Mouse (Mus musculus) CH12.LX (cell line): ENCODE results near the gene Pttg1ip. TPM values are rescaled to one million over a fixed set of nuclear protein-coding genes. Genes with fewer than 3 reads are reported as not detected.

ENCODE experiments used
- DNase-seq: peaks from one replicate; pipeline ENCODE4 v3.0.0-alpha.2; 2013; ENCODE audit errors: extremely low read depth
- H3K27ac ChIP-seq: 2 replicates; pipeline ENCODE4 v1.5.1; 2012; ENCODE audit warnings: low read depth, mild to moderate bottlenecking, control low read depth, moderate library complexity; ENCODE audit not compliant: insufficient read depth
- H3K27me3 ChIP-seq: replicated peaks from 2 replicates; pipeline ENCODE3; 2012; ENCODE audit warnings: inconsistent platforms
- H3K36me3 ChIP-seq, 2 experiments: replicated peaks in 1 of 2; 2 replicates each; pipeline versions ENCODE3 to v1.6.1; 2012; ENCODE audit warnings: inconsistent platforms in 1 of 2, low read length in 1 of 2, mild to moderate bottlenecking in 1 of 2, mixed read lengths in 1 of 2, moderate library complexity in 1 of 2; ENCODE audit not compliant: control insufficient read depth in 1 of 2, insufficient read depth in 1 of 2
- H3K4me1 ChIP-seq, 2 experiments: 2 replicates each; pipeline ENCODE4 v1.6.1; 2012; ENCODE audit warnings: inconsistent platforms in 1 of 2, moderate library complexity in 1 of 2; ENCODE audit not compliant: insufficient read depth in 2 of 2, control insufficient read depth in 1 of 2
- H3K4me2 ChIP-seq: 2 replicates; pipeline ENCODE4 v1.6.1; 2012; ENCODE audit warnings: low read depth, mild to moderate bottlenecking, control low read depth; ENCODE audit not compliant: poor library complexity, insufficient read depth, severe bottlenecking
- H3K4me3 ChIP-seq, 3 experiments: fragments of 150-350 bp in 1 of 3; sonication (generic) in 1 of 3; replicated peaks in 1 of 3; 2 replicates each; pipeline versions ENCODE3 to v1.5.1; 2011 to 2012; ENCODE audit warnings: low read depth in 2 of 3, low read length in 2 of 3, mild to moderate bottlenecking in 2 of 3, moderate library complexity in 2 of 3, control low read depth in 1 of 3, improper control_type of control experiment in 1 of 3, inconsistent platforms in 1 of 3, mixed read lengths in 1 of 3; ENCODE audit not compliant: poor library complexity in 1 of 3
- H3K79me2 ChIP-seq: replicated peaks from 2 replicates; pipeline ENCODE4 v1.6.1; 2012; ENCODE audit warnings: mild to moderate bottlenecking, moderate library complexity; ENCODE audit not compliant: control insufficient read depth, poor library complexity, insufficient read depth, severe bottlenecking; ENCODE audit errors: extremely low read depth
- H3K9ac ChIP-seq: 2 replicates; pipeline ENCODE4 v1.6.1; 2012; ENCODE audit warnings: low read depth, mild to moderate bottlenecking, control low read depth, moderate library complexity; ENCODE audit not compliant: insufficient read depth
- H3K9me3 ChIP-seq: replicated peaks from 2 replicates; pipeline ENCODE3; 2012; ENCODE audit warnings: low read length, inconsistent platforms, mixed read lengths
- CHD1 ChIP-seq: IDR thresholded peaks from 2 replicates; pipeline ENCODE4 v1.6.1; 2012; ENCODE audit warnings: low read depth, low read length, improper control_type of control experiment, inconsistent platforms
- CHD2 ChIP-seq: IDR thresholded peaks from 2 replicates; pipeline ENCODE4 v1.6.1; 2011; ENCODE audit warnings: low read length, improper control_type of control experiment
- E2F4 ChIP-seq: IDR thresholded peaks from 2 replicates; pipeline ENCODE4 v1.6.1; 2011; ENCODE audit warnings: low read depth, low read length, improper control_type of control experiment; ENCODE audit not compliant: insufficient replicate concordance
- ETS1 ChIP-seq: conservative IDR thresholded peaks from 2 replicates; pipeline ENCODE4 v1.6.1; 2012; ENCODE audit warnings: low read depth, mild to moderate bottlenecking, inconsistent platforms, low read length, improper control_type of control experiment, moderate library complexity
- GABPA ChIP-seq: IDR thresholded peaks from 2 replicates; pipeline ENCODE4 v1.6.1; 2012; ENCODE audit warnings: low read depth, low read length, improper control_type of control experiment, inconsistent platforms; ENCODE audit not compliant: insufficient replicate concordance
- HCFC1 ChIP-seq: IDR thresholded peaks from 2 replicates; pipeline ENCODE4 v1.6.1; 2012; ENCODE audit warnings: low read depth, mild to moderate bottlenecking, inconsistent platforms, low read length, improper control_type of control experiment
- KAT2A ChIP-seq: IDR thresholded peaks from 2 replicates; pipeline ENCODE4 v1.6.1; 2012; ENCODE audit warnings: low read length, improper control_type of control experiment, inconsistent platforms; ENCODE audit not compliant: insufficient replicate concordance
- MAFK ChIP-seq: IDR thresholded peaks from 2 replicates; pipeline ENCODE4 v1.6.1; 2011; ENCODE audit warnings: low read length, improper control_type of control experiment; ENCODE audit not compliant: insufficient replicate concordance
- MAX ChIP-seq: IDR thresholded peaks from 2 replicates; pipeline ENCODE4 v1.6.1; 2011; ENCODE audit warnings: low read length, improper control_type of control experiment
- MAZ ChIP-seq: IDR thresholded peaks from 2 replicates; pipeline ENCODE4 v1.6.1; 2012; ENCODE audit warnings: low read depth, mild to moderate bottlenecking, inconsistent platforms, low read length, improper control_type of control experiment, moderate library complexity
- MEF2A ChIP-seq: IDR thresholded peaks from 2 replicates; pipeline ENCODE4 v1.6.1; 2014; ENCODE audit warnings: low read depth, mild to moderate bottlenecking, inconsistent platforms, low read length, improper control_type of control experiment, borderline replicate concordance
- MXI1 ChIP-seq: IDR thresholded peaks from 2 replicates; pipeline ENCODE4 v1.6.1; 2011; ENCODE audit warnings: mild to moderate bottlenecking, low read depth, low read length, improper control_type of control experiment
- NELFE ChIP-seq: IDR thresholded peaks from 2 replicates; pipeline ENCODE4 v1.6.1; 2011; ENCODE audit warnings: low read depth, low read length, improper control_type of control experiment
- NRF1 ChIP-seq: IDR thresholded peaks from 2 replicates; pipeline ENCODE4 v1.6.1; 2014; ENCODE audit warnings: low read depth, mild to moderate bottlenecking, inconsistent platforms, low read length, improper control_type of control experiment, moderate library complexity
- POLR2A ChIP-seq: IDR thresholded peaks from 2 replicates; pipeline ENCODE4 v1.6.1; 2011; ENCODE audit warnings: low read depth, mild to moderate bottlenecking, improper control_type of control experiment, low read length
- POLR2AphosphoS2 ChIP-seq: IDR thresholded peaks from 2 replicates; pipeline ENCODE4 v1.6.1; 2011; ENCODE audit warnings: low read depth, low read length, improper control_type of control experiment
- RAD21 ChIP-seq: IDR thresholded peaks from 2 replicates; pipeline ENCODE4 v1.6.1; 2011; ENCODE audit warnings: low read depth, mild to moderate bottlenecking, low read length, improper control_type of control experiment, moderate library complexity
- SIN3A ChIP-seq: IDR thresholded peaks from 2 replicates; pipeline ENCODE4 v1.6.1; 2012; ENCODE audit warnings: low read length, improper control_type of control experiment, inconsistent platforms
- TBP ChIP-seq: conservative IDR thresholded peaks from 2 replicates; pipeline ENCODE4 v1.6.1; 2011; ENCODE audit warnings: low read depth, low read length, improper control_type of control experiment
- TCF12 ChIP-seq: IDR thresholded peaks from 2 replicates; pipeline ENCODE4 v1.6.1; 2014; ENCODE audit warnings: low read depth, mild to moderate bottlenecking, inconsistent platforms, low read length, improper control_type of control experiment
- UBTF ChIP-seq: IDR thresholded peaks from 2 replicates; pipeline ENCODE4 v1.6.1; 2012; ENCODE audit warnings: low read depth, mild to moderate bottlenecking, inconsistent platforms, low read length, improper control_type of control experiment, moderate library complexity
- USF1 ChIP-seq: IDR thresholded peaks from 2 replicates; pipeline ENCODE4 v1.6.1; 2014; ENCODE audit warnings: low read depth, mild to moderate bottlenecking, inconsistent platforms, low read length, improper control_type of control experiment
- ZKSCAN1 ChIP-seq: IDR thresholded peaks from 2 replicates; pipeline ENCODE4 v1.6.1; 2012; ENCODE audit warnings: low read depth, inconsistent platforms, low read length, improper control_type of control experiment, borderline replicate concordance
- ZMIZ1 ChIP-seq: IDR thresholded peaks from 2 replicates; pipeline ENCODE4 v1.6.1; 2012; ENCODE audit warnings: low read depth, mild to moderate bottlenecking, inconsistent platforms, low read length, improper control_type of control experiment
- dilution Hi-C: fragments of 300-500 bp; cut with MboI; formaldehyde crosslinking; loops from 2 replicates; pipeline ENCODE4 v1.14.3; 2020; ENCODE audit warnings: low sequenced_read_pairs; ENCODE audit not compliant: extremely low pct_unique_long_range_greater_than_20kb, extremely low pct_ligation_motif_present
- in situ Hi-C: fragments of 300-500 bp; cut with MboI; formaldehyde crosslinking; loops from 3 replicates; pipeline ENCODE4 v1.14.3; 2019; ENCODE audit warnings: low sequenced_read_pairs, low pct_ligation_motif_present, low pct_unique_long_range_greater_than_20kb, mixed read lengths
- polyA plus RNA-seq: library from polyadenylated mRNA; unstranded; fragments of >175 nt; gene quantifications from 2 replicates; pipeline ENCODE4 v1.2.1, GENCODE M21; 2012; ENCODE audit warnings: low read depth; ENCODE audit not compliant: insufficient read length
- total RNA-seq, 2 experiments: library from RNA; depleted of rRNA; stranded (reverse); fragments of 300-350 nt in 1 of 2; fragments of >200 nt in 1 of 2; gene quantifications; 2 replicates each; pipeline ENCODE4 v1.2.3; 2012 to 2014

Gene Pttg1ip
- 20.7 and 21.7 TPM in 2 replicates for total RNA-seq (2012; rRNA removed)
- 24.2 and 25.3 TPM in 2 replicates for total RNA-seq (2014; rRNA removed)
- 18.9 and 20.3 TPM in 2 replicates for polyA plus RNA-seq

DNA sequence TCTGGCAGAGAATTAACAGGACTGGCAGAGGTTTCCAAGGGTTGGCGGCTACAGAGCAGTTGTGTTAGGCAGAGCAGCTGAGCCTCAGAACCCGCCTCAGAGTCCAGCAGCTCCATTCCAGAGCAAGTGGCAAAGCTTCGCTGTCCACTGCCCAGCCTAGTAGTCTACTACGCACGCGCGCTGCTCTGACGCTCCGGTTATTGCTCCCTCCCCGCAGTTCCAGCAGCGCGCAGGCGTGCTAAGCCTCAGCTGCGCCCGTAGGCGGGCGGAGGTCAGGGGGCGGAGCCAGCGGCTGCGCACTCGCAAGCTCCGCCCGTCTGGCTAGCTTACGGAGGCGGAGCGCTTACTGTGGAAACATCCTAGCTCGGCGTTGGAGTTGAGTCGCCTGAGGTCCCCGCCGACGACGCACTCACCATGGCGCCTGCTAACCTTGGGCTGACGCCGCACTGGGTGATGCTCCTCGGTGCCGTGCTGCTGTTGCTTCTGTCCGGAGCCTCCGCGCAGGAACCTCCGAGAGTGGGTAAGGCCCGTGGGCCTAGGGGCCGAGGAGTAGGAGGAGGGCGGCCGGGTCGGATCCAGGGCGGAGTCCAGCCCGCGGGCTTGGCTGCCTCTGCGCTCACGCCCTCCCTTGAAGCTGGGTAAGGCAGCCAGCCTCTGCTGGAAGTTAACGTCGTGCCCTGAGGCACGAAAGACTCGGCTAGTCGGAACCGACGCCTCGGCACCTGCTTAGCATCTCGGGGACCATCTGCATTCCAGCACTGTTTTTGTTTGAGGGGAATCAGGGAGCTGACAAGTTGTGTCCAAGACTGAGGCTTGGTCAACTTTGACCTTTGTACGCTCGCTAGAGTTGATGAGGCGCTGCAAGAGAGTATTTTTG, at the start of gene Pttg1ip:
Pttg1ip (plus strand) TSS at position 313 of the 877 bp plus-strand sequence.
- DNase-seq = peak; percentile 95
- dilution Hi-C loops = no loop called here
- peak within 1 kb of the TSS; percentile 64 for H3K9ac ChIP-seq
- TF ChIP-seq ETS1 (no peak), ZMIZ1 (peak; percentile 80; the same call in 1 of the 2 replicates), GABPA (no peak), NELFE (peak; percentile 75), TBP (peak; percentile 67; the same call in 1 of the 2 replicates), HCFC1 (peak; percentile 48; the same call in 1 of the 2 replicates), MAZ (peak; percentile 68; the same call in 1 of the 2 replicates), NRF1 (peak; percentile 96), MAX (no peak), USF1 (no peak), POLR2AphosphoS2 (no peak), POLR2A (peak; percentile 93), MAFK (no peak), SIN3A (peak; percentile 73), CHD1 (no peak), TCF12 (peak; percentile 78), MXI1 (peak; percentile 9; the same call in 1 of the 2 replicates), CHD2 (no peak), RAD21 (no peak), UBTF (peak; percentile 66; the same call in 1 of the 2 replicates), KAT2A (no peak), E2F4 (no peak), ZKSCAN1 (no peak), MEF2A (no peak; the same call in 1 of the 2 replicates)
- peak within 1 kb of the TSS; percentile 55 for H3K27ac ChIP-seq
- peaks cover 8% of the 10 kb centered on the region for H3K27me3 ChIP-seq
- peak within 1 kb of the TSS; percentile 59 to 81 (median 72) for H3K4me3 ChIP-seq
- no peaks in the 10 kb centered on the region for H3K9me3 ChIP-seq
- peaks cover 3% of the 10 kb centered on the region; the same call in 1 of the 2 replicates for H3K79me2 ChIP-seq
- in situ Hi-C loops = no loop called here
- H3K4me2 ChIP-seq = peak within 1 kb of the TSS; percentile 93
- peaks cover 5 to 25% of the 10 kb centered on the region in 2 experiments; a peak in 2 of 4 replicates for H3K4me1 ChIP-seq
- peaks cover 0 to 13% of the 10 kb centered on the region in 2 experiments for H3K36me3 ChIP-seq
